Mouse (Mus musculus): ENCODE data around the gene 4930524J08Rik. TPM values are rescaled to one million over a fixed set of nuclear protein-coding genes. Genes with fewer than 3 reads are reported as not detected.
A peak's percentile ranks its signal among the peaks of the same experiment; 100 is the strongest.

The 4930524J08Rik gene
- polyA plus RNA-seq, 1 experiment = 14.1 TPM

GRCm38 (mm10) chr5:99958666-99959065 is 20.2 kb upstream of the 4930524J08Rik start:
- TF ChIP-seq CTCF (IDR thresholded peaks at IDR 0.05; ENCODE audit: control insufficient read depth, insufficient read depth, insufficient replicate concordance, low read depth, low read length) = no peak
- Histone ChIP-seq H3K27me3 (ENCODE audit: control insufficient read depth, insufficient read depth, low read length) (no peaks in the 10 kb centered on the region), H3K4me1 (ENCODE audit: control insufficient read depth, insufficient read depth, low read length) (no peaks in the 10 kb centered on the region), H3K27ac (ENCODE audit: control insufficient read depth, insufficient read depth, low read depth, low read length) (no peak overlapping the region), H3K36me3 (ENCODE audit: control insufficient read depth, insufficient read depth, low read length) (peaks cover 1% of the 10 kb centered on the region; the same call in 1 of the 2 replicates), H3K4me3 (ENCODE audit: control insufficient read depth, low read depth, low read length) (no peak overlapping the region)

- Histone ChIP-seq H3K27me3 (ENCODE audit: control insufficient read depth, insufficient read depth, low read length) (no peaks in the 10 kb centered on the region), H3K4me3 (ENCODE audit: control insufficient read depth, low read depth, low read length) (no peak overlapping the region), H3K27ac (ENCODE audit: control insufficient read depth, insufficient read depth, low read depth, low read length) (no peak overlapping the region), H3K36me3 (ENCODE audit: control insufficient read depth, insufficient read depth, low read length) (peaks cover 1% of the 10 kb centered on the region; the same call in 1 of the 2 replicates), H3K4me1 (ENCODE audit: control insufficient read depth, insufficient read depth, low read length) (no peaks in the 10 kb centered on the region)
- TF ChIP-seq POLR2A (IDR thresholded peaks at IDR 0.05; ENCODE audit: control insufficient read depth, low read depth, low read length) (no peak), CTCF (IDR thresholded peaks at IDR 0.05; ENCODE audit: control insufficient read depth, insufficient read depth, insufficient replicate concordance, low read depth, low read length) (no peak)
Measured at GRCm38 (mm10) chr5:99959236-99959936, 19.5 kb upstream of the 4930524J08Rik start.

DNA sequence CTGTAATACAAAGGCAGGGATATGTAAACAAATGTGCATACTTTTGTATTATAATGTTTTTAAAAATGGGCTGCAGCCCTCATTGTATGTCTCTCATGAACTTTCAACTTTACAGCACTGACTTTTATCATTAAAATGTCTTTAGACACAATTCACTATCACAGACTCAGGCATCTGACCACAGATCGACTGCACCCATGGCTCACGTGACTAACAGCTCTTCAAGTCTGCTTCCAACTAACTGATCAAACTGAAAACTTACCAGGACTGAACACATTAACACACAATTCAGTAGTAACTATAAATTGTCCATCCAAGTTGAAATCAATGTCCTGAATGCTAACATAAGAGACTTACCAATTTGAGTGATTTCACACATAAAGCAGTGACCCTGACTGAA is 18.9 kb upstream of the 4930524J08Rik start:
- H3K27me3 ChIP-seq (ENCODE audit: control insufficient read depth, insufficient read depth, low read length) = no peaks in the 10 kb centered on the region
- no peaks in the 10 kb centered on the region for H3K4me1 ChIP-seq (ENCODE audit: control insufficient read depth, insufficient read depth, low read length)
- no peak overlapping the region for H3K27ac ChIP-seq (ENCODE audit: control insufficient read depth, insufficient read depth, low read depth, low read length)
- H3K4me3 ChIP-seq (ENCODE audit: control insufficient read depth, low read depth, low read length) = no peak overlapping the region
- H3K36me3 ChIP-seq (ENCODE audit: control insufficient read depth, insufficient read depth, low read length) = peaks cover 1% of the 10 kb centered on the region; the same call in 1 of the 2 replicates
- no peak for TF ChIP-seq POLR2A (IDR thresholded peaks at IDR 0.05; ENCODE audit: control insufficient read depth, low read depth, low read length)

GRCm38 (mm10) chr5:99973941-99974340 is 4.9 kb upstream of the 4930524J08Rik start:
- TF ChIP-seq CTCF (IDR thresholded peaks at IDR 0.05; ENCODE audit: control insufficient read depth, insufficient read depth, insufficient replicate concordance, low read depth, low read length) = no peak
- no peak for TF ChIP-seq POLR2A (IDR thresholded peaks at IDR 0.05; ENCODE audit: control insufficient read depth, low read depth, low read length)
- Histone ChIP-seq H3K4me1 (ENCODE audit: control insufficient read depth, insufficient read depth, low read length) (peaks cover 11% of the 10 kb centered on the region), H3K27ac (ENCODE audit: control insufficient read depth, insufficient read depth, low read depth, low read length) (peak overlapping the region; percentile 54; the same call in 1 of the 2 replicates), H3K4me3 (ENCODE audit: control insufficient read depth, low read depth, low read length) (no peak overlapping the region), H3K27me3 (ENCODE audit: control insufficient read depth, insufficient read depth, low read length) (no peaks in the 10 kb centered on the region), H3K36me3 (ENCODE audit: control insufficient read depth, insufficient read depth, low read length) (no peaks in the 10 kb centered on the region)

DNA sequence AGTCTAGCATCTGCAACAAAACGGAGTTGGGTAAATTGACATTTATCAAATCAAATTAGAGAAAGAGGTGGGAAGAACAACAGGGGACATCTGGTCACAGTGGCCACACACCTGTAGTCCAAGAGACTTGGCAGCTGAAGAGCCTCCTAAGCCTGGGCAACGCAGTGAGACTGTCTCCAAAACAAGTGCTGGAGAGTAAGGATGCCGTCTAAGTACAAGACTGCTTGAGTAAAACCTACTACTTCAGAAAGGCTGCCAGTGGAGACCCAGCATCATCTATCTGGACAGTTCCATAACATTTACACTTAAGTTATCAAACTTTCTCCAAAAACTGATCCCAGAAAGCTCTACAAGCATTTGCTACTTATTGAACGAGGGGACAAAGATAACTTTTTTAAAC is 3.8 kb upstream of the 4930524J08Rik start:
- Histone ChIP-seq H3K27me3 (ENCODE audit: control insufficient read depth, insufficient read depth, low read length) (no peaks in the 10 kb centered on the region), H3K27ac (ENCODE audit: control insufficient read depth, insufficient read depth, low read depth, low read length) (no peak overlapping the region), H3K4me3 (ENCODE audit: control insufficient read depth, low read depth, low read length) (peak overlapping the region; percentile 10), H3K4me1 (ENCODE audit: control insufficient read depth, insufficient read depth, low read length) (peaks cover 11% of the 10 kb centered on the region), H3K36me3 (ENCODE audit: control insufficient read depth, insufficient read depth, low read length) (no peaks in the 10 kb centered on the region)
- no peak for TF ChIP-seq CTCF (IDR thresholded peaks at IDR 0.05; ENCODE audit: control insufficient read depth, insufficient read depth, insufficient replicate concordance, low read depth, low read length)
- no peak for TF ChIP-seq POLR2A (IDR thresholded peaks at IDR 0.05; ENCODE audit: control insufficient read depth, low read depth, low read length)

GRCm38 (mm10) chr5:99975776-99976175 is 3.1 kb upstream of the 4930524J08Rik start:
- TF ChIP-seq CTCF (IDR thresholded peaks at IDR 0.05; ENCODE audit: control insufficient read depth, insufficient read depth, insufficient replicate concordance, low read depth, low read length) (no peak), POLR2A (IDR thresholded peaks at IDR 0.05; ENCODE audit: control insufficient read depth, low read depth, low read length) (no peak)
- Histone ChIP-seq H3K4me3 (ENCODE audit: control insufficient read depth, low read depth, low read length) (no peak overlapping the region), H3K36me3 (ENCODE audit: control insufficient read depth, insufficient read depth, low read length) (no peaks in the 10 kb centered on the region), H3K4me1 (ENCODE audit: control insufficient read depth, insufficient read depth, low read length) (peaks cover 11% of the 10 kb centered on the region), H3K27me3 (ENCODE audit: control insufficient read depth, insufficient read depth, low read length) (no peaks in the 10 kb centered on the region), H3K27ac (ENCODE audit: control insufficient read depth, insufficient read depth, low read depth, low read length) (no peak overlapping the region)

DNA sequence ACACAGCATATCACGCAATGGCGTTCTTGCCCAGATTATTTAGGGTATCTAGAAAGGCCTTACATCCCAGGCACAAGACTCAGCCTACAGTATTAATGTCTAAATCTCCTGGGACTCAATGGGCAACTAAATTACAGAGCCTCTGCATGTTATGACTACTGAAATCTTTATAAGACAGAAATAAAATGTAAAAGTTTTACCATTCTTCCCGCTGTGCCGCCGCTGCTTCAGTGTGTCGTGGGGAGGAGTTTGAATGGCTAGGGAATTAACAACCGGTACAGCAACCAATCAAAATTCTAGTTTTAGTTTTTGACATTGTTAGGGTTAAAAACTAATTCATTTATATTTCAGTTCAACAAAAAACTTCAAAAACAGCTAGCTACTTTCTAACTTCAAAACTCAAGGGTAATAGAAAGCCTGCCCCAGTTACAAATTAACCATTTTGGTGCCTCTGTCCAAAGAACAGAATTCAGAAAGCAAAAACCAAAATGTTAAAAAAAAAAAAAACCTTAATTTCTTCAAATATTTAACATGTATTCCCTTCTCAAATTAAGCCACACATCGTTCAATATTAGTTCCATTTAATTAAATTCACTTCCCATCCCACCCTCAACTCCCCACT is 2.4 kb upstream of the 4930524J08Rik start:
- Histone ChIP-seq H3K27me3 (ENCODE audit: control insufficient read depth, insufficient read depth, low read length) (no peaks in the 10 kb centered on the region), H3K4me3 (ENCODE audit: control insufficient read depth, low read depth, low read length) (no peak overlapping the region; the same call in 1 of the 2 replicates), H3K36me3 (ENCODE audit: control insufficient read depth, insufficient read depth, low read length) (no peaks in the 10 kb centered on the region), H3K27ac (ENCODE audit: control insufficient read depth, insufficient read depth, low read depth, low read length) (no peak overlapping the region), H3K4me1 (ENCODE audit: control insufficient read depth, insufficient read depth, low read length) (peaks cover 11% of the 10 kb centered on the region)
- no peak for TF ChIP-seq CTCF (IDR thresholded peaks at IDR 0.05; ENCODE audit: control insufficient read depth, insufficient read depth, insufficient replicate concordance, low read depth, low read length)

Data from testis, adult 2 months (tissue).